Mouse (Mus musculus) liver, postnatal 0 days (tissue): Measurements from ENCODE around the gene Fzd7. TPM values are rescaled to one million over a fixed set of nuclear protein-coding genes. Genes with fewer than 3 reads are reported as not detected.

ENCODE experiments used
- ATAC-seq: fragments of 200-750 bp; cut with Nextera tagmentation; 2 replicates; pipeline ENCODE4 v1.8.0; 2017; ENCODE audit warnings: mild to moderate bottlenecking, moderate library complexity
- DNase-seq: peaks from one replicate; pipeline ENCODE4 v3.0.0-alpha.2; 2016
- H3K27ac ChIP-seq: fragments of 300-500 bp; sonication (generic); 2 replicates; pipeline ENCODE4 v1.5.1; 2014; ENCODE audit warnings: antibody characterized with exemption, moderate library complexity, mild to moderate bottlenecking, low read depth
- H3K27me3 ChIP-seq: fragments of 300-500 bp; sonication (generic); 2 replicates; pipeline ENCODE4 v1.6.1; 2014; ENCODE audit warnings: low read length, control low read depth, mixed read lengths; ENCODE audit not compliant: insufficient read depth
- H3K36me3 ChIP-seq: fragments of 300-500 bp; sonication (generic); replicated peaks from 2 replicates; pipeline ENCODE4 v1.6.1; 2014; ENCODE audit warnings: mild to moderate bottlenecking, control low read depth, low read length, moderate library complexity, mixed read lengths; ENCODE audit not compliant: insufficient read depth
- H3K4me1 ChIP-seq: fragments of 300-500 bp; sonication (generic); 2 replicates; pipeline ENCODE4 v1.6.1; 2014; ENCODE audit warnings: antibody characterized with exemption, mild to moderate bottlenecking, control low read depth; ENCODE audit not compliant: insufficient read depth
- H3K4me2 ChIP-seq: fragments of 300-500 bp; sonication (generic); 2 replicates; pipeline ENCODE4 v1.6.1; 2014; ENCODE audit warnings: low read depth, mild to moderate bottlenecking, low read length, moderate library complexity, mixed read lengths
- H3K4me3 ChIP-seq: fragments of 300-500 bp; sonication (generic); 2 replicates; pipeline ENCODE4 v1.5.1; 2014; ENCODE audit warnings: low read depth, low read length
- H3K9ac ChIP-seq: fragments of 300-500 bp; sonication (generic); replicated peaks from 2 replicates; pipeline ENCODE4 v1.6.1; 2014; ENCODE audit warnings: mild to moderate bottlenecking, moderate library complexity
- H3K9me3 ChIP-seq: fragments of 300-500 bp; sonication (generic); 2 replicates; pipeline ENCODE4 v1.6.1; 2016; ENCODE audit warnings: mild to moderate bottlenecking, control low read depth, low read length, mixed read lengths
- CTCF ChIP-seq: sonication (generic); IDR thresholded peaks from 2 replicates; pipeline ENCODE4 v1.5.1; 2016; ENCODE audit warnings: antibody characterized with exemption, low read depth
- EP300 ChIP-seq: IDR thresholded peaks from 2 replicates; pipeline ENCODE4 v1.6.1; 2016; ENCODE audit warnings: antibody characterized with exemption, low read depth, mild to moderate bottlenecking
- WGBS: fragments of 180-500 bp; shearing (Covaris S2); extraction: QIAGEN DNeasy Blood & Tissue Kit; methylation state at CpG from one replicate; pipeline ENCODE4 v1.1.7; 2014; ENCODE audit not compliant: insufficient replicate concordance; 5-methylcytosine and 5-hydroxymethylcytosine counted together
- polyA plus RNA-seq: library from polyadenylated mRNA; unstranded; fragments of >200 nt; fragmentation: Nextera tagmentation; extraction: Ambion mirVana; gene quantifications from 2 replicates; pipeline ENCODE4 v1.2.1, GENCODE M21; 2015

The Fzd7 gene
- polyA plus RNA-seq, 1 experiment from 2014 or later: 0.76 TPM

DNA sequence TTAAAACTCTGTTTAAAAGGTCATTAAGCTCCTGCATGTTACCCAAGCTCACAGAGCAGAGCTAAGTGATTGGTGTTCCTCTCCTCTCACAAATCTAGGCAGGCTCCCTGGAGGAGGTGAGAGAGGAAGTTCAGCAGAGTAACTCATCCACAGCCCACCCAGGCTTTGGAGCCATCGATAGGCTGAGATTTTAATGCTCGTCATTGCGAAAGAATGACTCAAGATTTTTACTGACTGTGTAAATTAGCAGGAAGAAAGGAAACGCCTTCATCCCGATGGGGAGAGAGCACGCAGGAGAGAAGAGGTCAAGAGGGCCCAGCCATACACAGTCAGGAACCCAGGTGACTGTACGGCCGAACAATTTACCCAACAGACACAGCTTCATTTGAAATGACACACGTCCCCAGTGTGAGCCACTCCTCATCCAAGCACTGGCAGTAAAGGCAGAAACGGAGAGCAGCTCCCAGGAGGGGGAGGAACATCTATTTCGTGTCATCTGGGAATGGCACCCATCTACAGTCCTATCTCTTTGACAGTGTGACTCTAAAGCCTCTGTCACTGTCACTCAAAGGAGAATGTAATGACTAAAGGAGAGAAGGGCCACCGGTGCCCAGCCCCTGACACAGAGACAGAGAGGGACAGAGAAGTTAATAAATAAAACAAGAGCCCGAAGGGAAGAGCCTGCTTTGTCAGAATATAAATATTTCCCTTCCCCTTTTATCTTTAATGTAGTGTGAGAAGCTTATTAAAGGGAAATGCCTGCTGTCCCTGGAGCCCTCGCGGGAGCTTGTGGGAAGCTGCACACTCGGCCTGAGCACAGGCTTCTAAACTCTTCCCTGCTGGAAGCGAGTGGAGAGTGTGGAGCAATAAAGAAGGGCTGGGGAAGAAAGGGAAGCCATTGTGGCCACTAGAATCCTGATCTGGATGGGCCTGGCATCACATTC, 17.3 kb upstream of the Fzd7 start:
- Histone ChIP-seq H3K27me3 (no peaks in the 10 kb centered on the region), H3K4me1 (no peaks in the 10 kb centered on the region), H3K27ac (no peak overlapping the region), H3K9ac (no peak overlapping the region), H3K4me3 (no peak overlapping the region), H3K9me3 (no peaks in the 10 kb centered on the region), H3K36me3 (no peaks in the 10 kb centered on the region), H3K4me2 (no peak overlapping the region)
- WGBS: 56% methylated on average over 17 of the region's 17 CpGs
- no peak for TF ChIP-seq CTCF
- no peak for TF ChIP-seq EP300
- ATAC-seq: no peak
- DNase-seq: no peak

DNA sequence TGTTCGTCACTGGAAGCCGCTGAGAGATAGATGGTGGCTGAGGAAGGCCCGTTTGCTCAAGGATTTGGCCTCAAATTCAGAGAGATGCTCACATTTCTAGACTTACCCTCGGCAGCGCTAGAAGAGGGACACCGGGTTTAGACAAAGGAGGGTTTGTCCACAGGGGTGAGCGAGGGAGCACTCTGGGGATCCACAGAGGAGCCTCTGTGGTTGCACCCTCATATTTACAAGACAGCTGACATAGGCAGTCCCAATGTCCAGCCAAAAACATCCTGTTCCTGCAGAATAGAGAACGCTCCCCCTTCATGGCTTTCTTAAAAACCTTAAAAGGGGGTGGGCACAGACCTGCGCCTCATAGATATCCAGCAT, 16.6 kb upstream of the Fzd7 start:
- ATAC-seq (no peak), DNase-seq (no peak)
- TF ChIP-seq CTCF: no peak
- no peak for TF ChIP-seq EP300
- H3K27me3 ChIP-seq: no peaks in the 10 kb centered on the region
- H3K27ac ChIP-seq: no peak overlapping the region
- H3K36me3 ChIP-seq: no peaks in the 10 kb centered on the region
- 83% methylated on average over 9 of the region's 9 CpGs for WGBS
- H3K4me2 ChIP-seq: no peak overlapping the region
- H3K4me1 ChIP-seq: no peaks in the 10 kb centered on the region
- H3K9ac ChIP-seq: no peak overlapping the region
- no peaks in the 10 kb centered on the region for H3K9me3 ChIP-seq
- H3K4me3 ChIP-seq: no peak overlapping the region

DNA sequence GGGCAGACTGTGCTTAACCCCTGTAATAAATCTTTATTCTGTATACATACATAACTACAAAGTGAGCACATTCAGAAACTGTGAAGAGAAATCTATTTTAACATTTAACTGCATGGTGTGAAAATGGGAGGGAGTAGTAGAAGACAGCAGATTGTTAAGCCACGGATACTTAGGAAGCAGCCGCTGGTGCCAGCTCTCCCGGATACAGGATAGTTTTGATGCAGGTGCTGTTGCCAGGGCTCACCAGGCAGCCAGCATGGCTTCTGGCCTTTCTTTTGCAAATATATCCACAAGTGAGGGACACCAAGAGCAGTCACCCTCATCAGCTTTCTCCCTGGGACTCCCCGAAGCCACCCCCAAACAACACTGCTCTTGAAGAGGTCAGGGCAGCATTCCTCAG, 13.1 kb upstream of the Fzd7 start:
- DNase-seq (no peak), ATAC-seq (no peak)
- Histone ChIP-seq H3K4me3 (no peak overlapping the region), H3K9ac (no peak overlapping the region), H3K4me2 (no peak overlapping the region), H3K27ac (no peak overlapping the region), H3K9me3 (no peaks in the 10 kb centered on the region), H3K27me3 (no peaks in the 10 kb centered on the region), H3K4me1 (0 out of 2 replicates have a peak, but pooled peaks cover 2% of the 10 kb centered on the region), H3K36me3 (no peaks in the 10 kb centered on the region)
- 75% methylated on average over 4 of the region's 4 CpGs for WGBS
- TF ChIP-seq EP300 (no peak), CTCF (no peak)

DNA sequence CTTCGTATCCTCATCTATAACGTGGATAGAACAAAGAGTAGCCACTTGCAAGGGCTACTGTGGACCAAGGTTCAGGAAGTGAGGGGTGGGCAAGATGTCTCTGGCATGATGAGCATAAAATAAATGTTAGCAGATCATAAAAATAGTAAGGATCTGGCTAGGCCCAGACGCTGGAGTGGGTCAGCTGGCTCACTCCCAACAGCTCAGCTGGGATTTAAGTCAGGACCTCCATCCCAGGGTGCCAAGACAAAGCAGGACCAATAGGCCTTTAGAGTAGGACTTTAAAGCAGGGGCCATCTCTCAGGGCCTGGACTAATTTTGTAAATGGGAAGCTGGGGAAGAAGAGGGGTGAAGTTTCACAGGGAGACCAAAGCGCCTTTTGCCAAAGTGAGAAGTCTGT, 11.5 kb upstream of the Fzd7 start:
- Histone ChIP-seq H3K4me2 (no peak overlapping the region), H3K36me3 (no peaks in the 10 kb centered on the region), H3K9me3 (no peaks in the 10 kb centered on the region), H3K4me1 (0 out of 2 replicates have a peak, but pooled peaks cover 2% of the 10 kb centered on the region), H3K9ac (no peak overlapping the region), H3K27ac (no peak overlapping the region), H3K27me3 (no peaks in the 10 kb centered on the region), H3K4me3 (no peak overlapping the region)
- ATAC-seq: no peak
- TF ChIP-seq EP300 (no peak), CTCF (no peak)
- 67% methylated on average over 4 of the region's 4 CpGs for WGBS
- DNase-seq: no peak

DNA sequence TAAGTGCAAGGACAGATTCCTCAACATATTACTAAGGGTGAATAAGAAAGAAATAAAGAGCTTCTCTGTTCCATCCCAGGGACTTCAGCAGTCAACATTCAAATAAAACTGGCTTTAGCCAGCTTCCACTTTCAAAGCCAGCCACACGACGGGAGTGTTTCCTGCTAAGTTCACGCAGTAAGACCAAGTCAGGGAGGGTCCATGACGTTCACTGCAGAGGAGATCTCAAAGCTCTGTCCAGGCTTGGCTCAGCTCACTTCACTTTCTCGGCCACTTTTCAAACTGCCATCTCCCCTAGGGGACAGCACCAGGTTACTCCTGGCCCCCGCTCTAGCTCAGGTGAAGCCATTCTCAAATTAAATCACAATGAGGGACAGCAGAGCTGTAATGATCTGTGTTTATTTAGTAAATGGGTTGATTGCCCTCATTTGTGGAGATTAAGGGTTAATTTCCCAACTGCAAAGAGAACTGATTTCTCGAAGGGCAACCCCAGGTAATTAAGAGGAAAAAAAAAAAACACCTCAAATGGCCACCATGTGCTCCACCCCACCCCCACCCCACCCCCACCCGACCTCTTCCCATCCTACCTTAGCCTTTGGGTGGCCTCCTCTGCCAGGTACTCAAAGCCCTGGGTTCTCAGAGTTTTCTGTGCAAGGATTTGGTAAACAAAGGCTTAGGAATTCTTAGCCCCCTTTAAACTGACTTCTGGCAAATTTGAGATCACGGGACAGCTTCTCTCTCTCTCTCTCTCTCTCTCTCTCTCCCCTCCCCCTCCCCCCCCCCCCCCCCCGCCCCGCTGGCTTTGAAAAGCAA, 9.7 kb upstream of the Fzd7 start:
- H3K9me3 ChIP-seq: no peaks in the 10 kb centered on the region
- DNase-seq: no peak
- no peak overlapping the region for H3K9ac ChIP-seq
- no peak for ATAC-seq
- H3K4me1 ChIP-seq: 0 out of 2 replicates have a peak, but pooled peaks cover 2% of the 10 kb centered on the region
- H3K4me3 ChIP-seq: no peak overlapping the region
- H3K36me3 ChIP-seq: no peaks in the 10 kb centered on the region
- TF ChIP-seq EP300 (no peak), CTCF (no peak)
- H3K4me2 ChIP-seq: no peak overlapping the region
- no peak overlapping the region for H3K27ac ChIP-seq
- 29% methylated on average over 9 of the region's 11 CpGs for WGBS
- no peaks in the 10 kb centered on the region for H3K27me3 ChIP-seq

DNA sequence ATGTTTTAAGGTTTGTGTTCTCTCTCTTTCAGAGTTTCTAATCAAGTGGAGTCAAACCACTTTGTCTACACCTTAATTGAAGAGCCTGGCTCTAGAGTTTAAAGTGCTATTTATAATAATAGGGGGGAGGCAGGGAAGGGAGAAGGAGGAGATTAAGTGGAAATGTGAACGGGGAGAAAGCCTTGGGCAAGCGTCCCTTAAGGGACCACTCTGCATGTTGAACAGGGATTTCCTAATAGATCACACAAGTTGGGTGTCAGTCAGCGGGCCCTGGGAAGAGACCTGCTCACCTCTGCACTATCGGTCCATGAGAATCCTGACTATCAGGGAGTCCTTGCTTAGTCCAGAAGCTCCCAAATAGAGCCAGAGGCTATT, 9.1 kb upstream of the Fzd7 start:
- no peaks in the 10 kb centered on the region for H3K9me3 ChIP-seq
- DNase-seq (no peak), ATAC-seq (no peak)
- no peaks in the 10 kb centered on the region for H3K36me3 ChIP-seq
- 0 out of 2 replicates have a peak, but pooled peaks cover 2% of the 10 kb centered on the region for H3K4me1 ChIP-seq
- no peak overlapping the region for H3K27ac ChIP-seq
- H3K9ac ChIP-seq: no peak overlapping the region
- no peaks in the 10 kb centered on the region for H3K27me3 ChIP-seq
- no peak overlapping the region for H3K4me2 ChIP-seq
- 45% methylated on average over 4 of the region's 4 CpGs for WGBS
- H3K4me3 ChIP-seq: no peak overlapping the region
- TF ChIP-seq CTCF (no peak), EP300 (no peak)
